Mouse (Mus musculus) intestine, postnatal 0 days (tissue): ENCODE measurements around the gene Pde4c. TPM values are rescaled to one million over a fixed set of nuclear protein-coding genes. Genes with fewer than 3 reads are reported as not detected.

Source experiments
- ATAC-seq: fragments of 200-750 bp; cut with Nextera tagmentation; 2 replicates; pipeline ENCODE4 v1.8.0; 2017; ENCODE audit warnings: mild to moderate bottlenecking, moderate TSS enrichment, moderate library complexity
- H3K27ac ChIP-seq: fragments of 300-500 bp; sonication (generic); 2 replicates; pipeline ENCODE4 v1.5.1; 2014; ENCODE audit warnings: mild to moderate bottlenecking, low read depth, low read length, moderate library complexity
- H3K27me3 ChIP-seq: fragments of 300-500 bp; sonication (generic); replicated peaks from 2 replicates; pipeline ENCODE4 v1.6.1; 2014; ENCODE audit warnings: low read length, mixed read lengths; ENCODE audit not compliant: control insufficient read depth, insufficient read depth
- H3K36me3 ChIP-seq: fragments of 300-500 bp; sonication (generic); 2 replicates; pipeline ENCODE4 v1.6.1; 2014; ENCODE audit warnings: mild to moderate bottlenecking, moderate library complexity; ENCODE audit not compliant: control insufficient read depth, insufficient read depth
- H3K4me1 ChIP-seq: fragments of 300-500 bp; sonication (generic); replicated peaks from 2 replicates; pipeline ENCODE4 v1.6.1; 2014; ENCODE audit warnings: antibody characterized with exemption, low read length, mixed read lengths; ENCODE audit not compliant: control insufficient read depth, insufficient read depth
- H3K4me2 ChIP-seq: fragments of 300-500 bp; sonication (generic); replicated peaks from 2 replicates; pipeline ENCODE4 v1.6.1; 2014; ENCODE audit warnings: low read depth, mild to moderate bottlenecking, moderate library complexity
- H3K4me3 ChIP-seq: fragments of 300-500 bp; sonication (generic); 2 replicates; pipeline ENCODE4 v1.5.1; 2014; ENCODE audit warnings: low read depth, low read length
- H3K9ac ChIP-seq: fragments of 300-500 bp; sonication (generic); 2 replicates; pipeline ENCODE4 v1.6.1; 2014; ENCODE audit warnings: mild to moderate bottlenecking, low read depth, low read length
- H3K9me3 ChIP-seq: fragments of 300-500 bp; sonication (generic); 2 replicates; pipeline ENCODE4 v1.6.1; 2016; ENCODE audit warnings: mixed run types; ENCODE audit not compliant: control insufficient read depth
- CTCF ChIP-seq: sonication (generic); IDR thresholded peaks from 2 replicates; pipeline ENCODE4 v1.5.1; 2016; ENCODE audit warnings: low read depth, mild to moderate bottlenecking, control low read depth, antibody characterized with exemption, moderate library complexity
- WGBS: fragments of 180-500 bp; shearing (Covaris S2); extraction: QIAGEN DNeasy Blood & Tissue Kit; methylation state at CpG from one replicate; pipeline ENCODE4 v1.1.7; 2014; 5-methylcytosine and 5-hydroxymethylcytosine counted together
- polyA plus RNA-seq: library from polyadenylated mRNA; unstranded; fragments of >200 nt; fragmentation: Nextera tagmentation; extraction: Ambion mirVana; gene quantifications from 2 replicates; pipeline ENCODE4 v1.2.1, GENCODE M21; 2015

Pde4c gene
- polyA plus RNA-seq, 1 experiment from 2014 or later, result 0.21 TPM

DNA sequence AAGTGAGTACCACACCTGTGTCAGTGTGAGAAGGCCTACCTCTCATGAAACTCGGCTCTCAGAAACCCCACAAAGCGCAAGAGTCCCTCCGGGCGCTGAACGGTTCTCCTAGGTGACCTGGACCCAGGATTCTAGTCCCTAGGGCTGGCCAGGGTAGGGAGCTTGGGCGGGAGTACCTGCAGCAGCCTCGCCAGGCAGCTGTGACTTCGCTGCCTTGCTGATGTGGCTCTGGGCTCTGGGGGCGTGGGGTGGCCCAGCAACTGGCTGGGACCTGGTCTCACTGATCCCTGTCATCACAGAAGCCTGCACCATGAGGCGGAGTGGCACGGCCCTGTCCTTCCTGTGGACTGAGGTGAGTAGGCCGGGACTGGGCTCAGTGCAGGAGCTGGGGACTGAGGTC, 696 bp downstream of the Pde4c start:
- Histone ChIP-seq H3K27ac (no peak overlapping the region), H3K4me1 (no peaks in the 10 kb centered on the region), H3K4me3 (no peak overlapping the region), H3K9ac (no peak overlapping the region), H3K27me3 (no peaks in the 10 kb centered on the region; the same call in 1 of the 2 replicates), H3K36me3 (no peaks in the 10 kb centered on the region), H3K4me2 (no peak overlapping the region), H3K9me3 (no peaks in the 10 kb centered on the region)
- TF ChIP-seq CTCF, result no peak
- WGBS, result 79% methylated on average over 12 of the region's 12 CpGs
- no peak for ATAC-seq

DNA sequence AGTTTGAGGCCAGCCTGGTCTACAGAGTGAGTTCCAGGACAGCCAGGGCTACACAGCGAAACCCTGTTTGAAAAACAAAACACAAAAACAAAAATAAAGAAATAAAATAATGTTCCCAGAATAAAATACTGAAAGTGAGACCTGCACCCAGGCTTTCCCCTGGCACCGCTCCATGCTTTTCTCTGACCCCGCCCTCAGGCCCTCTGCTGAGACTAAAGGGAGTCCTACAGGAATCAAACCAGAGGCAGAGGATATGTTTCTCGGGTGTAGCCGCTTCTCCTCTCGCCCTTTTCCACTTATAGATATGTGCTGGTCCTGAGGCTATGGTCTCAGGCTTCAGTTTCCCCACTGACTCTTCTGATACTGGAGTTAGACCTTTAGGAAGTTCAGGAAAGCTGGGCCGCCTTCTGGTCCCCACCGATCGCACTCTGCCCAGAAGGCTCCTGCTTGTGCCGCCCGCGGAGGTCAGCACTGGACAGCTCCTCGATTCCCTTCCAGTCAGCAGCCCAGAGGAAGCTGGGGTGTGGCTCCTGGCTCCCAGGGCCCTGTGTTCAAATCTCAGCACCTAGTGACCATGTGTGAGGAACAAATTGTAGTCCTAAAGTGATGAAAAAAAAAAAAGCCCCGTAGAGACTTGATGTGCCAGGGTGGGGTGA, 2.4 kb downstream of the Pde4c start:
- Histone ChIP-seq H3K36me3 (no peaks in the 10 kb centered on the region), H3K4me3 (no peak overlapping the region), H3K27ac (no peak overlapping the region), H3K4me2 (no peak overlapping the region), H3K4me1 (no peaks in the 10 kb centered on the region), H3K9me3 (no peaks in the 10 kb centered on the region), H3K9ac (no peak overlapping the region), H3K27me3 (no peaks in the 10 kb centered on the region; the same call in 1 of the 2 replicates)
- WGBS, result 31% methylated on average over 14 of the region's 14 CpGs
- no peak for ATAC-seq
- TF ChIP-seq CTCF, result no peak

DNA sequence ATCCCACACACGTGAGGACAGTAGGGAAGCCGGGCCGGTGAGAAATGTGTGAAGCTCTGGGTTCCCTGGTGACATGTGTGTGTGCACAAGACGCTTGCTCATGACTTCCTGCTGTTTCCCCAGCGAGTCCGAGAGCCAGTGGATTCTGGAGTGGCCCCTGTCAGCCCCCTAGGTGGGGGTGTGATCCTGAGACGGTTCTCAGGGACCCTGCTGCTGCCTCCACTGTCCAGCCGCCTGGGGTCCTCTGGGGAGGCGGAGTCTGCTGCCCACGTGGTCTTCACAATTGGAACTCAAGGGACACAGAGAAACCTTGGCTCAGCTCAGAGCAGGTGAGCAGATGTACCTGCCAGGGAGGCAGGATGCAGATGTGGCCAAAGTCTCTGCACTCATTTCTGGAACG, 3.2 kb downstream of the Pde4c start:
- Histone ChIP-seq H3K27me3 (no peaks in the 10 kb centered on the region; the same call in 1 of the 2 replicates), H3K4me2 (no peak overlapping the region), H3K9ac (no peak overlapping the region), H3K4me1 (no peaks in the 10 kb centered on the region), H3K4me3 (no peak overlapping the region), H3K36me3 (no peaks in the 10 kb centered on the region), H3K9me3 (no peaks in the 10 kb centered on the region), H3K27ac (no peak overlapping the region)
- no peak for ATAC-seq
- 45% methylated on average over 11 of the region's 11 CpGs for WGBS
- TF ChIP-seq CTCF, result no peak

DNA sequence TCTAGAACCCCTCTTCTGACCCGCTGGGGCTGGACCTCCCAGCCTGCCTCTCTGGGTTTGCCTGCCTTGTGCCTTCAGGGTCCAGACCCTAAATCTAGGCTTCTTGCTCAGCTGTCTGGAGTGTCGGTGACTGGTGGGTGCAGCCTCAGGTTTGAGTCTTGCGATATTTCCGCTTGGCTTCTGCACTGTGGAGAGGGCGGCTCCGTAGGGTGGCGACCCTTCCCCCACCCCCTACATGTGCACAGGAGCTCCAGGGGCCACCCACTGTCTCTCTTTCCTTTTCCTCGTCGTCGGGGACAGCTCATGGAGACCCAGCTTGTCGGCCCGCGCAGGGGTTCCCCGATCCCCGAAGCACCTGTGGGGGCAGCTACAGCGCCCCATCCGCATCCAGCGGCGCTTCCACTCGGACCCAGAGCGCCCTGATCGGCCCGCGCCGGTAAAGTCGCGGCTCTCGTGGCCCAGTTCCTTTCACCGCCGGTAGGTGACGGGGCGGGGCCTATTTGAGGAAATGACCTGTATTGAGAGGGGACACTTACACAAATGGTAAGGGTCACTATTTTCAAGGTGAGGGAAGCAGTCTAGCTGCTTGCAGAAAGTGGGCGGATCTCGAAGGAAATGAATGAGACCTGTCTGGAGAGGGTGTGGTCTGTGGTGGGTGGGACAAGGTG, 6.4 kb downstream of the Pde4c start:
- WGBS, result 3% methylated on average over 34 of the region's 34 CpGs
- peak; percentile 46 for ATAC-seq
- TF ChIP-seq CTCF, result peak; percentile 60
- no peaks in the 10 kb centered on the region for H3K4me1 ChIP-seq
- H3K36me3 ChIP-seq, result no peaks in the 10 kb centered on the region
- H3K9ac ChIP-seq, result no peak overlapping the region
- no peaks in the 10 kb centered on the region; the same call in 1 of the 2 replicates for H3K27me3 ChIP-seq
- H3K4me2 ChIP-seq, result peak overlapping the region; percentile 69
- H3K9me3 ChIP-seq, result no peaks in the 10 kb centered on the region
- no peak overlapping the region for H3K27ac ChIP-seq
- H3K4me3 ChIP-seq, result peak overlapping the region; percentile 23

DNA sequence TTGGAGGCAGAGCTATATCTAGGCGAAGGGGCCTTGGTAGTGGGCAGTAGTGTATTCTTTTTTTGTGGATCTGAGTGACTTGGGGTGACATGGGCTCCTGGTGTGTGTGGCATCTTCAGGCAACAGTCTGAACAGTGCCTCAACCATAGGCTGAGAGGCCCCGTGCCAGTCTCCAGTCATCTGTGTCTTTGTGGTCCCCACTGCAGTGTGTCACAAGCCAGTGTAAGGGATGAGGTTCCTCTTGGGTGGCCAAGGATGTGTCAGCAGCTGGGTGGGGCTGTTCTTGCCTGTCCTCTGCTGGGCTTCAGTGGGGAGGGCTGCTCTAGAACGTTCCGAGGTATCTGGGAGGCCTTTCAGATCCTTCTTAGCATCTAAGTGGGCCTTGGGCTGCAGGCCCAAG, 7.4 kb downstream of the Pde4c start:
- Histone ChIP-seq H3K36me3 (no peaks in the 10 kb centered on the region), H3K9me3 (no peaks in the 10 kb centered on the region), H3K9ac (no peak overlapping the region), H3K27me3 (no peaks in the 10 kb centered on the region; the same call in 1 of the 2 replicates), H3K27ac (no peak overlapping the region), H3K4me3 (no peak overlapping the region), H3K4me1 (no peaks in the 10 kb centered on the region), H3K4me2 (no peak overlapping the region)
- no peak for ATAC-seq
- WGBS, result 81% methylated on average over 4 of the region's 4 CpGs
- no peak for TF ChIP-seq CTCF

DNA sequence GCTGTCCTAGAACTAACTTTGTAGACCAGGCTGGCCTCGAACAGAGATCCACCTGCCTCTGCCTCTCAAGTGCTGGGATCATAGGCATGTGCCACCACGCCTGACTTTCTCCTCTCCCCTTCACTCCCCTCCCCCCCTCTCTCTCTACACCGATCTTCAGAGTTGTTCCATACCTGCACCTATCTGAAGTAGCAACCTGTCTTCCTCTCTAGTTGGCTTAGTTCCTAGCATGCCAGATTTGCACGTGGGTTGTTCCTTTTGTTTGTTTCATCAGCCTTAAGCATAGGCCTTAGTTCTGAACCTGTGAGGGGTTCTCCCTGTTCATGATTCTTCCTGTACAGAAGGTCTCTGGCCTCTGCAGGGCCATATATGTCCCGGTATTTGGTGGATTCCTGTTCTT, 14.2 kb downstream of the Pde4c start:
- H3K36me3 ChIP-seq, result no peaks in the 10 kb centered on the region
- H3K9me3 ChIP-seq, result no peaks in the 10 kb centered on the region
- H3K9ac ChIP-seq, result no peak overlapping the region
- no peak for TF ChIP-seq CTCF
- 68% methylated on average over 5 of the region's 5 CpGs for WGBS
- no peaks in the 10 kb centered on the region for H3K4me1 ChIP-seq
- no peak overlapping the region for H3K4me2 ChIP-seq
- no peak overlapping the region for H3K4me3 ChIP-seq
- peaks cover 6% of the 10 kb centered on the region for H3K27me3 ChIP-seq
- no peak for ATAC-seq
- H3K27ac ChIP-seq, result no peak overlapping the region
